Mouse (Mus musculus) lung, adult 2 months (tissue): ENCODE measurements at regions not wholly inside any gene's neighbourhood (a gene's known extent, or its start where the extent isn't known, plus 50 kb on each side); places are given as distances from the start of the nearest gene placed in this dataset.

Experiments
- CTCF ChIP-seq: fragments of 200-500 bp; IDR thresholded peaks from 2 replicates; pipeline ENCODE4 v1.5.1; 2011; ENCODE audit warnings: mild to moderate bottlenecking, low read length, control low read depth; ENCODE audit not compliant: insufficient read depth
- POLR2A ChIP-seq: fragments of 200-500 bp; IDR thresholded peaks from 2 replicates; pipeline ENCODE4 v1.6.1; 2011; ENCODE audit warnings: low read depth, mild to moderate bottlenecking, control low read depth, low read length, borderline replicate concordance; ENCODE audit errors: extremely low read depth

DNA sequence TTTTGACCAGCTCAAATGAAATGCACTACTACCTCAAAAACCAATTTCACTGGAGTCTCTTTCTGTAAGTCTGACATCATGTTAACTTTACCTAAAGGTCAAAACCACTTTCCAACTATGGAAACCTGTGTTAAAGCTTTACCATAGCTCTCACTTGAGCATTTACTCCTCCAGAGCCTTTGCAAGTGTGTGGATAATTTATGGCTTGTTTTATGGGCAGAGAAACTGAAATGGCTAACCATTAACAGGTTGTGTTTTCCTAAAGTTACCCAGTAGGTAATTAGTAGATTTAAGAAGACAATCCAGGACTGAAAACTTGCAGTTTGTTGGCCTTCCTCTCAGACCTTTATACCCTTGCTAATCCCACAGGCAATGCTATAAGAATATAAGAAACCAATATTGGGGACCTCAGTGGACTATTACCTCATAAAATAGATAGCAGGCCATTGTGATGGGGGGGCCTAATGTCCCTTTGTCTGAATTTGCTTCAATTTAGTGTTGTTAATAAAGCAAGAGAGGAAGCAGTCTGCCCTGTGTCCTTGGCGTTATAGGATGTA lies 202.7 kb upstream of the Prep start:
- TF ChIP-seq POLR2A = no peak
- no peak for TF ChIP-seq CTCF
